Mouse (Mus musculus) spleen, postnatal 10 days (tissue): ENCODE measurements around the gene Anp32b.

ENCODE experiments used
- DNase-seq, 2 experiments: peaks; one replicate each; pipeline ENCODE4 v3.0.0; 2021 to 2022; ENCODE audit warnings: low spot score in 2 of 2

Gene Anp32b

DNA sequence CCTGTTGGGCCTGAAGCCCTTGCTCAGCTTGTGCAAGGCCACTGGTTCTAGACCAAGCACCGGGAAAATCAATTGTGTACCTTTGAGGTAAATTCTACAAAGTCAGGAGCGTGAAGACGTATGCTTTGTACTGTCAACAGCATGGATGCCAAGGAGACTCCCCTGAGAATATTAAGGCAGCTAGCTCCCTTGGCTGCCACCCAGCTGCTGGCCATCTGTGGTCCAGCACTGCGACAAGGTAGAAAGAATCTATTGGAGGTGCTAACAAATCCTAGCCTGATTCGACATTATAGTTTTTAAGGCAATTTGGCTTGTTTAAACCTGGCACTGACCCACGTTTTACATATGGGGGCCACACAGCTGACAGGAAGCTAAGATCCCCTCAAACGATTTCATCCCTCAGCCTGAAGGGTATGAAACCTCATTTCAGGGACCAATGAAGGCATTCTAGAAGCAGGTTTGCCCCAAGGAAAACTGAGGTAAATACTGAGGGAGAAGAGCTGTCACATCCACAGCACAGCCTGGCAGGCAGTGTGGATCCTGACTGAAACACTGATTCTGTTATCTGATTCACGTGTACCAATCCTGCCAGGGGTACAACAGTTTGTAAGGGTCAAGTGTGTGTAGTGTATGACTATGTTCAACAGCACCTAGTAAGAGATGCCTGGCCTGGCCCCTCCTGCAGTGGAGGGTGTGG, 54.8 kb downstream of the Anp32b start:
- no peak for DNase-seq

DNA sequence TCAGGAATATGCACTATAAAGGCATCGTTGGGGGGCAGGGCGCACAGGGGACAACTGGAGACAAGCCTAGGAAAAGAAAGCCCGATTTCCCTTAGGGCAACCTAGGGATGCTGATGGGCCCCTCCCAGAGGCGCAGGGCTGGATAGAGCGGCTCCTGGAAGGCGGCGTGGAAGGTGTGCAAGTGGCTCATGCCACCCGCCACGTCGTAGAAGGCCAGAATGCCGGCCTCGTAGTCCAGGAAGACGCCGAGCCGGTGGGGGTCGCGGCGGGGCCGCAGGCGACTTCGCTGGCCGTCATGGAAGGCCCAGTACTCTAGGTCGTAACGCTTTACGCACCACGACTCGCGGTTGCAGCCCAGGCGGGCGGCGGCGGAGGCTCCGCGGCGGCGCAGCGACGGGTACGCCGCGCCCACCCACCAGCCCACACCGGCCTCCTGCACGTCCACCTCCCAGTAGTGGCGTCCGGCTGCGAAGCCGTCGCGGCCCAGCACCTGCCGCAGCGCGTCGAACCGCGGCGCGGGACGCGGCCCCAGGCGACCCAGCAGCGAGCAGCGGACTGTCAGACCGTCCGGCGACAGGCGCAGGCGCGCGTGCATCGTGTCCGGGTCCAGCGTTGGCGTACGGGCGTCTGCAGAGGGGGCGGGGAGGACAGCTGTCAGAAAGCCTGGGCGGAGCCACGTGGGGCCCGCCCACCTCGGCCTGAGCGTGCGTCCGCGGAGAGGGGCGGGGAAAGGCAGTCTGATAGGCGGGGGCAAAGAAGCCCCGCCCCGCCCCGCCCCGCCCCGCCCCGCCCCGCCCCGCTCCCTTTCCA, 56.3 kb downstream of the Anp32b start:
- peak; percentile 85 to 97 for DNase-seq

DNA sequence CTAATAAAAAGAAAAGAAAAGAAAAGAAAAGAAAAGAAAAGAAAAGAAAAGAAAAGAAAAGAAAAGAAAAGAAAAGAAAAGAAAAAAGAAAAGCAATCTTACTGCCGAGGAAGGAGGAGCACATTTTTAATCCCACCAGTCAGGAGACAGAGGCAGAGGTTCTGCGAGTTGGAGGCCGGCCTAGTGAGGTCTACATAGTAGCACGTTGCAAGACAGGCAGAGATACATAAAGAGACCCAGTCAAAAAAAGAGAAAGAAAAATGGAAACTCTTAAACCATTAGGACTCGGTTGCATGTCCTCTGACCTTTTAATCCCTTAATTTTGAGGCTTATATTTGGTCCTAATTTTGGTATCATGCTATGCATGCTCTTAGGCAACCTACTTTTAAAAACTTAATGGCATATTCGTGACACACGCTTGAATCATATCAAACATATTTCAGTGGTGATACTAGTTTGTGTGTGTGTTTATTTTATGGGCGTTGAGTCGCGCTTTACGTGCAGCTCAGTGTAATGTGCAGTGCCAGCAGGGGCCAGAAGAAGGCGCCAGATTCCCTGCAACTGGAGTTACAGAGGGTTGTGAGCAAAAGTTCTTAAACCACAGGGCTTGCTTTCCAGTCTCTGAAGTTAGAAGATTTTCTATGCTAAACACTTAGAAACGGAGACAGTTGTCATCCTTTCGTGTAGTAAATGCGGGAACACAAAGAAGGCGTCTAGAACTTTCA, 57.2 kb downstream of the Anp32b start:
- peak; percentile 85 to 94 for DNase-seq

DNA sequence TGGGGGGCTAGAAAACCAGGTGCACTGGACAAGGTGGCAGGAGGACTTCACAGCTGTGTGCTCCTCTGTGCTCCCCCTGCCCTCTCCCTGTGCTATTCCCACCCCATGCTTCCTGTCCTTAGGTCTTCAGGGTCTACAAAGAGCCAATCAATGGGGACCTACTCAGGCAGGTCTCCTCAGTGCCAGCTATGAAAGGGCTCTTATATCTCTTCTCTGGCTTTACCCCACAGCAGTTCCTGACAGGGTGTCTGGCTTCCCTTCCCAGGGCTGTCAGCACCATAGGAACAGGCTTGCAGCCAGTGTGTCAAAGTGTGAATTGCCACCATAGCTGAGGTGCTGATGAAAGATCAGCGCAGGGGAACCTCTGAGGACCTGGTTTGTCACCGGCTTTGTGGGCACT, 69.8 kb downstream of the Anp32b start:
- DNase-seq, result no peak

DNA sequence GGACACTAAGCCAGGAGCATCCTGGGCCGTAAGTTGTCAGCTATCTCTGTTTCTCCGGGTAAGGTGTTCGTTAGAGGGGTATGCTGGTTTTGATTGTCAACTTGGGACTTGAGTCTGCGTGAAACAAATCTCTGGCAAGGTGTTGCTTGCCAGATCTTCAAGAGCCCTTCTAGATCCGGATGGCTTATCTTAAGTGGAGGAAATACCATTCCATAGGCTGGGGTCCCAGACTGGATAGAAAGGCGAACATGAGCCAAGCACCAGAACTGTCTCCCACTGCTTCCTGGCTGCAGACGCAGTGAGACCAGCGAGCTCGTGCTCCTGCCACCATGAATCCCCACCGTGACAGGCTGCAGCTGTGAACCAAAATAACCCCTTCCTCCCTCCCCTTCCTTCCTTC, 70.8 kb downstream of the Anp32b start:
- DNase-seq, result no peak
